Mouse (Mus musculus): ENCODE data around the gene Pcdh10. TPM values are rescaled to one million over a fixed set of nuclear protein-coding genes. Genes with fewer than 3 reads are reported as not detected.

Gene Pcdh10
- 0.75 and 1.8 TPM in 2 replicates for polyA plus RNA-seq (2016; fragmentation: Nextera tagmentation; extraction: Ambion mirVana)

GRCm38 (mm10) chr3:45378145-45378544 is at the start of gene Pcdh10:
Pcdh10 (plus strand) TSS chr3:45378398.
- H3K36me3 ChIP-seq, result no peaks in the 10 kb centered on the region
- peaks cover 48% of the 10 kb centered on the region for H3K4me1 ChIP-seq
- under 1% methylated on average over 26 of the region's 26 CpGs for WGBS
- peak; percentile 96 for DNase-seq (ENCODE audit: low spot score)
- no peaks in the 10 kb centered on the region for H3K9me3 ChIP-seq (replicated peaks)
- peaks cover 46% of the 10 kb centered on the region for H3K27me3 ChIP-seq (ENCODE audit: low read depth, poor library complexity, severe bottlenecking)
- H3K4me3 ChIP-seq, result peak within 1 kb of the TSS; percentile 69
- peak within 1 kb of the TSS; percentile 84 for H3K27ac ChIP-seq (replicated peaks)

GRCm38 (mm10) chr3:45355919-45356318 is 22.3 kb upstream of the Pcdh10 start:
- H3K27ac ChIP-seq (replicated peaks), result no peak overlapping the region
- no peaks in the 10 kb centered on the region for H3K27me3 ChIP-seq (ENCODE audit: low read depth, poor library complexity, severe bottlenecking)
- 100% methylated on average over 1 of the region's 1 CpGs for WGBS
- no peaks in the 10 kb centered on the region for H3K4me1 ChIP-seq
- DNase-seq (ENCODE audit: low spot score), result no peak
- H3K9me3 ChIP-seq (replicated peaks), result no peaks in the 10 kb centered on the region
- H3K36me3 ChIP-seq, result no peaks in the 10 kb centered on the region
- no peak overlapping the region for H3K4me3 ChIP-seq

- DNase-seq (ENCODE audit: low spot score), result no peak
- H3K27ac ChIP-seq (replicated peaks), result no peak overlapping the region
- no peak overlapping the region for H3K4me3 ChIP-seq
- no peaks in the 10 kb centered on the region for H3K36me3 ChIP-seq
- H3K27me3 ChIP-seq (ENCODE audit: low read depth, poor library complexity, severe bottlenecking), result no peaks in the 10 kb centered on the region
- WGBS, result 62% methylated on average over 1 of the region's 1 CpGs
- H3K9me3 ChIP-seq (replicated peaks), result no peaks in the 10 kb centered on the region
- H3K4me1 ChIP-seq, result no peaks in the 10 kb centered on the region
These were observed 9.2 kb upstream of the Pcdh10 start for GRCm38 (mm10) chr3:45368952-45369351.

- Histone ChIP-seq H3K9me3 (replicated peaks) (no peaks in the 10 kb centered on the region), H3K4me1 (peaks cover 36% of the 10 kb centered on the region), H3K36me3 (no peaks in the 10 kb centered on the region), H3K27me3 (ENCODE audit: low read depth, poor library complexity, severe bottlenecking) (peaks cover 25% of the 10 kb centered on the region), H3K4me3 (peak overlapping the region; percentile 69), H3K27ac (replicated peaks) (peak overlapping the region; percentile 84)
- DNase-seq (ENCODE audit: low spot score), result peak; percentile 86
- WGBS, result 0% methylated on average over 27 of the region's 27 CpGs
These were observed 2.3 kb upstream of the Pcdh10 start for GRCm38 (mm10) chr3:45375761-45376500.

GRCm38 (mm10) chr3:45376501-45377390 is 1.5 kb upstream of the Pcdh10 start:
- Histone ChIP-seq H3K27me3 (ENCODE audit: low read depth, poor library complexity, severe bottlenecking) (peaks cover 33% of the 10 kb centered on the region), H3K4me1 (peaks cover 44% of the 10 kb centered on the region), H3K9me3 (replicated peaks) (no peaks in the 10 kb centered on the region), H3K27ac (replicated peaks) (peak overlapping the region; percentile 84), H3K36me3 (no peaks in the 10 kb centered on the region), H3K4me3 (peak overlapping the region; percentile 69)
- under 1% methylated on average over 56 of the region's 59 CpGs for WGBS
- peak; percentile 61 for DNase-seq (ENCODE audit: low spot score)

- peak; percentile 61 for DNase-seq (ENCODE audit: low spot score)
- Histone ChIP-seq H3K36me3 (no peaks in the 10 kb centered on the region), H3K27me3 (ENCODE audit: low read depth, poor library complexity, severe bottlenecking) (peaks cover 40% of the 10 kb centered on the region), H3K4me3 (peak overlapping the region; percentile 69), H3K9me3 (replicated peaks) (no peaks in the 10 kb centered on the region), H3K27ac (replicated peaks) (peak overlapping the region; percentile 84), H3K4me1 (peaks cover 48% of the 10 kb centered on the region)
- WGBS, result under 1% methylated on average over 26 of the region's 26 CpGs
These were observed 703 bp upstream of the Pcdh10 start for GRCm38 (mm10) chr3:45377391-45377998.

- Histone ChIP-seq H3K27ac (replicated peaks) (no peak overlapping the region), H3K36me3 (no peaks in the 10 kb centered on the region), H3K9me3 (replicated peaks) (no peaks in the 10 kb centered on the region), H3K27me3 (ENCODE audit: low read depth, poor library complexity, severe bottlenecking) (peaks cover 57% of the 10 kb centered on the region), H3K4me1 (peaks cover 48% of the 10 kb centered on the region), H3K4me3 (peak overlapping the region; percentile 69)
- DNase-seq (ENCODE audit: low spot score), result peak; percentile 58
- WGBS, result under 1% methylated on average over 29 of the region's 29 CpGs
These were observed 1.4 kb downstream of the Pcdh10 start for GRCm38 (mm10) chr3:45379541-45379971.

GRCm38 (mm10) chr3:45379972-45380761 is 2.0 kb downstream of the Pcdh10 start:
- under 1% methylated on average over 55 of the region's 55 CpGs for WGBS
- Histone ChIP-seq H3K27me3 (ENCODE audit: low read depth, poor library complexity, severe bottlenecking) (peaks cover 57% of the 10 kb centered on the region), H3K9me3 (replicated peaks) (no peaks in the 10 kb centered on the region), H3K4me3 (peak overlapping the region; percentile 69), H3K27ac (replicated peaks) (no peak overlapping the region), H3K4me1 (peaks cover 51% of the 10 kb centered on the region), H3K36me3 (no peaks in the 10 kb centered on the region)
- peak; percentile 63 for DNase-seq (ENCODE audit: low spot score)

- Histone ChIP-seq H3K36me3 (no peaks in the 10 kb centered on the region), H3K27me3 (ENCODE audit: low read depth, poor library complexity, severe bottlenecking) (peaks cover 57% of the 10 kb centered on the region), H3K9me3 (replicated peaks) (no peaks in the 10 kb centered on the region), H3K27ac (replicated peaks) (peak overlapping the region; percentile 9; the same call in 1 of the 2 replicates), H3K4me1 (peaks cover 46% of the 10 kb centered on the region), H3K4me3 (peak overlapping the region; percentile 69)
- under 1% methylated on average over 82 of the region's 82 CpGs for WGBS
- DNase-seq (ENCODE audit: low spot score), result peak; percentile 65
These were observed 2.9 kb downstream of the Pcdh10 start for GRCm38 (mm10) chr3:45380811-45381761.

- Histone ChIP-seq H3K27ac (replicated peaks) (no peak overlapping the region), H3K36me3 (no peaks in the 10 kb centered on the region), H3K4me1 (peaks cover 44% of the 10 kb centered on the region), H3K9me3 (replicated peaks) (no peaks in the 10 kb centered on the region), H3K4me3 (peak overlapping the region; percentile 69), H3K27me3 (ENCODE audit: low read depth, poor library complexity, severe bottlenecking) (peaks cover 57% of the 10 kb centered on the region)
- no peak for DNase-seq (ENCODE audit: low spot score)
- 24% methylated on average over 4 of the region's 4 CpGs for WGBS
These were observed 4.0 kb downstream of the Pcdh10 start for GRCm38 (mm10) chr3:45382032-45382755.

- H3K9me3 ChIP-seq (replicated peaks), result no peaks in the 10 kb centered on the region
- H3K36me3 ChIP-seq, result no peaks in the 10 kb centered on the region
- H3K4me3 ChIP-seq, result no peak overlapping the region
- peaks cover 53% of the 10 kb centered on the region for H3K27me3 ChIP-seq (ENCODE audit: low read depth, poor library complexity, severe bottlenecking)
- DNase-seq (ENCODE audit: low spot score), result no peak
- peaks cover 38% of the 10 kb centered on the region for H3K4me1 ChIP-seq
- WGBS, result 73% methylated on average over 2 of the region's 2 CpGs
- H3K27ac ChIP-seq (replicated peaks), result no peak overlapping the region
These were observed 5.6 kb downstream of the Pcdh10 start for GRCm38 (mm10) chr3:45383831-45384230.
